Mouse (Mus musculus): ENCODE data around the gene Gripap1.
A peak's percentile ranks its signal among the peaks of the same experiment; 100 is the strongest.
"Not testable (repeated sequence)": the region's sequence is repeated elsewhere in the genome, so short reads cannot be mapped to it uniquely, and the experiment has no call there.

Gene Gripap1

GRCm38 (mm10) chrX:7789542-7790136, at the start of gene Gripap1:
Gene Gripap1 (plus strand): TSS chrX:7789765.
- DNase-seq (ENCODE audit: low read depth, low spot score): peak; percentile 92

DNA sequence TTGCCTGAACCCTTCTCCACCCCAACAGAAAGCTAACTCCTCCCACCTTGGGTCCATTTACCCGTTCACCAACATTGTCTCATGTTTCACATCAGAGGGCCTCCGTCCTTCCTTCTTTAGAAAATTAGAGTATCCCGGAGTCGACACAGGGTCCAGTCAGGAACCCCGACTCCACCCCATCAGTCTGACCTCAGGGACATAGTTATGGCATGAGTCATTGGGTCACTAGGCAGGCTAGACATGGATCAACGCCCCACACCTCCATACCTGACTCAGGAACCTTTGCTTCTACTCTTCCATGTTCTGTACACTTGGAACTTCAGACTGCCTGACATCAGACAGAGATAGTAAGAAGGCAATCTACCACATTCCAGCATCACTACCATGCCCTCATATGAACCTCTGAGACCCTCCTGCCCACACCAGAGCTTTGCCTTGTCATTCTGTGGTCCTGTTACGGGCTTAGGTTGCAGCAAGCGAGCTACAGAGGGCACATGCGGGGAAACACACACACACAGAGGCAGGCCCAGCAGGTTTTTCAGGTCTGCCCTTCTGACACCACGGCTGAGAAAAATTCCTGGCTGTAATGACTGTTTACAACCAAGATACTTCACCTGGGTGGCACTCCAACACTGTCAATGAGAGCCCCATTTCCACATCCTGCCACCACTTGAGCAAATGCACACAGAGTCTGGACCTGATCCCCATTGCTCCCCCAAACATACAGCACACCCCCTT, 49.3 kb upstream of the Gripap1 start:
- peak; percentile 47 for DNase-seq (ENCODE audit: low read depth, low spot score)

DNA sequence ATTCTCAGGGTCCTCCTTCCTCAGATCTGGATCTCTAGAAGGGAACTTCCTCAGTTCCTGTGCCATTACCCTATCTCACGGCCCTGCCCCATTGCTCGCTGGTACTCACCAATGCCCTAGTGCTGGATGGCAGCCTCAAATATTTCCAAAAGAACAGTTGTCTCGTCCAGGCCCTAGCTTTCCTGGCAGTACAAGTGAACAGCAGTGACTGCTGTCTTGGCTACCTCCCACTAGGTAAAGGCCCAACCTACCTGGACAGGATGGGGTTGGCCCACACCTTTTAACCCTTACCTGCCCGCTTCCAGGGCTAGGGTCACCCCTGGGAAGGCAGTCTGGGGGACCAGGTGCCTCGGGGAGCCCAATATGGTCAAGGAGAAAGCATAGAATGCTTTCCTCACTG, 48.5 kb upstream of the Gripap1 start:
- no peak for DNase-seq (ENCODE audit: low read depth, low spot score)

- DNase-seq (ENCODE audit: low read depth, low spot score): peak; percentile 56
These were observed 46.1 kb upstream of the Gripap1 start for GRCm38 (mm10) chrX:7743470-7743869.

DNA sequence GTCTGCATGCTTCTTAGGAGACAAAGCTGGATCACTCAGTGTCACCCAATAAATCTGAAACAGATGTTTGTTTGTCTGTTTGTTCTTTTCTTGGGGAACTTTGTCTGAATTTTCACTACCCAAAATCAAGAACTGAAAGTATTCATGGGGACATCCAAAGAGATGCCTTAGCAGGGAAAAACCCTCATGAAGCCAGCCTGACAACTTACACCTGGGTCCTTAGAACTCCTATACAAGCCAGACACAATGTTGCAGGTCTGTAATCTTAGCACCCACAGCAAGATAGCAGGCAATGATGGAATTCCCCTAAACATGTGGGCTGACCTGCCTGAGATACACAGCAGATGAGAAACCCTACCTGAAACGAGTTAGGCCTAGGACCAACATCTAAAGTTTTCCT, 44.6 kb upstream of the Gripap1 start:
- no peak for DNase-seq (ENCODE audit: low read depth, low spot score)

GRCm38 (mm10) chrX:7745429-7745828, 44.1 kb upstream of the Gripap1 start:
- DNase-seq (ENCODE audit: low read depth, low spot score): no peak

GRCm38 (mm10) chrX:7750432-7751116, 39.0 kb upstream of the Gripap1 start, which contains the start of gene Ccdc120:
Gene Ccdc120 (minus strand): TSS chrX:7750905.
- DNase-seq (ENCODE audit: low read depth, low spot score): peak; percentile 95

- not testable (repeated sequence) for DNase-seq (ENCODE audit: low read depth, low spot score)
These were observed 35.9 kb upstream of the Gripap1 start for GRCm38 (mm10) chrX:7753627-7754026.

- peak; percentile 96 for DNase-seq (ENCODE audit: low read depth, low spot score)
These were observed 27.2 kb upstream of the Gripap1 start, which contains the start of gene Tfe3 for GRCm38 (mm10) chrX:7762137-7762920. Gene Tfe3 (plus strand): TSS chrX:7762560.

DNA sequence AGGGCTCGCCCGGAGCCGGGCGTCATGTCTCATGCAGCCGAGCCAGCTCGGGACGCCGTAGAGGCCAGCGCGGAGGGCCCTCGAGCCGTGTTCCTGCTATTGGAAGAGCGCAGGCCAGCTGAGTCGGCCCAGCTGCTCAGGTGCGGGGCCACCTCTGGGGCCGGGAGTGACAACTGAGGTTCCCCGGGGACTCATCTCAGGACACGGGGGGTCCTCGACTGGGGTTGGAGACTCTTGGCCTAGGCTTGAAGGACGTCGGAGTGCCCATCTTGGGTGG, 26.7 kb upstream of the Gripap1 start:
- no peak for DNase-seq (ENCODE audit: low read depth, low spot score)

DNA sequence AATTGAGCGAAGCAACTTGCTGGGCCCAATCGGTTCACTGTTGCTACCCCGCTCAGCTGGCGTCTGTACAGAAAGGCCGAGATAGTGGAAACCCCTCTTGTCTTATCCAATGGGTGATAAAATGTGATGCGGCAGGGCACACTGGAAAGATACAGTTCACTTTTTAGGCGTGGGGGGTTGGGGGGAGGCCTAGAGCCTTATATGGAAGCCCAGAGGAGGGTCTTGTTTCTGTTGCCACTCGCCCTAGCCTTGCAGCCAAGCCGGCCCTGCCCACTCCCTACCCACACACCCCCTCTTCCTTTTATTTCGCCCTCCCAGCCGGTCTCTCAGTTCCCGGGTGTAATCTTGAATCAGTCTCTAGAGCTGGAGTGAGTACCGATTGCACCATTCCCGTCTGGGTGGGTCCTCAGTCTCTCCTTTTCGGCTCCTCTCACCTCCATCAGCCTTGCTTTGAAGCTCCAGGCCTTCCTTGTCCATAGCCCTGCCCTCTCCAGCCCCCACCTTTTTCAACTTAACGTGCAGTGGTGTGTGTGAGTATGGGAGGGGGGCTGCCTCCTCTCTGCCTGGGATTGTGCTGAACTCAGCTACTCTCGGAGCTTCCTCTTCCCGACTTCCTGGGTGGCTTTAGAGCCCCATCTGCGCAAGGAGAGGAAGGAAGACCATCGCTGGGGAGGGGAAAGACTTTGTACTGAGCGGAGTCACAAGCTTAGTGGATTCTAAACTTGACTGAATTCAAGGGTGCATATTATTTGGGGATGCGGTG, 25.8 kb upstream of the Gripap1 start:
- peak; percentile 69 for DNase-seq (ENCODE audit: low read depth, low spot score)

GRCm38 (mm10) chrX:7764657-7765280, 24.8 kb upstream of the Gripap1 start:
- peak; percentile 95 for DNase-seq (ENCODE audit: low read depth, low spot score)

DNA sequence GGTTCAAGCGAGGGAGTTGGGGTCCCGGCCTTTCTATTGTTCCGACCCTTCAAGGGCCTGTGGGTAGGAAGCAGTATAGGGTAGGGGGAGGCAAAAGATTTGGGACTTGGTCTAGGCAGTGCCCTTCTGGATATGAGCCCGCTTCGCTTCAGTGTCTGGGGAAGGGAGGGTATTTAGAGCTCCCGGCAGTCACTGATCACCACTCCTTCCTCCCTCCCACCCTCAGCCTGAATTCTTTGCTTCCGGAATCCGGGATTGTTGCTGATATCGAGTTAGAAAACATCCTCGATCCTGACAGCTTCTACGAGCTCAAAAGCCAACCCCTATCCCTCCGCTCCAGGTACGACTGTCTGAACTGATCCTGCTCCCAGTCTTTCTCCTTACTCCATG, 24.3 kb upstream of the Gripap1 start:
- peak; percentile 80 for DNase-seq (ENCODE audit: low read depth, low spot score)

GRCm38 (mm10) chrX:7765764-7766163, 23.8 kb upstream of the Gripap1 start:
- DNase-seq (ENCODE audit: low read depth, low spot score): peak; percentile 98

DNA sequence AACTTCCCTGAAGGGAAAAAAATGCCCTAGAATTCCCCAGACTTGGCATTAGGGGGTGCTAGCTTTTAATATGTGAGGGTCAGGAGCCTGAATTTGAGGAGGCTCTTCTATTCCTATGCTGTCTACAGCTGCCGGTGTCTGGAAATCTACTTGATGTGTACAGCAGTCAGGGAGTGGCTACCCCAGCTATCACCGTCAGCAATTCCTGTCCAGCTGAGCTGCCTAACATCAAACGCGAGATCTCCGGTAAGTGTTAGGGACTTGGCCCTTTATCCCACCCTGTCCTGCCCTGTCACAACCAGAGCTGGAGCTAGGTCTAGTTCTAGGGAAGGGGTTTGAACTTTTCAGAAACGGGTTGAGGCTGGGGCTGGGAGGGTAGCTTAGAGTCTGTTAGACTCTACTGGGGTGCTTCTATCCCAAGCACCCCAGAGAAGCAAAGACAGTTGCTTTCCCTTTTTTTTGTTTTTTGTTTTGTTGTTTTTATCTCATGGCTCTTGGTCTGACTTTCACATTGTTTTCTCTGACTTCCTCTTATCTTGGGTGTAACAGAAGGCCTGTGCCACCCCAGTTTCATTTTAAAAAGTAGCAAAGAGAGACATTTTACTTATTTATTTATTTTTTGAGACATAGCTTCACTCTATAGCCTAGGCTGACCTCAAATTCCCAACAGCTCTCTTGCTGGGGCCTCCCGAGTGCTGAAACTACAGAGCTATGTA, 20.1 kb upstream of the Gripap1 start:
- DNase-seq (ENCODE audit: low read depth, low spot score): no peak

DNA sequence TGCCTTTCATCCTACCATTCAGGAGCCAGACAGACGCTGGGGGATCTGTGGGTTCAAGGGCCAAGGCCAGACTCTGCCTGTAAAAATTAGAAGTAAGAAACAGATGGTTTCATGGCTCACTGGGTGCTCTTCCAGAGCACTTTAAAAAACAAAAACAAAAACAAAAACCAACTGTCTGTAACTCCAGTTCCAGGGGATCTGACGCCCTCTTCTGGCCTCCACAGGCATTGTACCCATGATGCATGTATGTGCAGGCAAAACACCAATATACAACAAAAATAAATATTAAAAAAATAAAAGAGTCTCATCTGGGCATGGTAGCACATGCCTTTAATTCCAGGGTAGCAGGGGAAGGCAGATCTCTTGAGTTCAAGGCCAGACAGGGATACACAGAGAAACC, 16.8 kb upstream of the Gripap1 start:
- DNase-seq (ENCODE audit: low read depth, low spot score): no peak

GRCm38 (mm10) chrX:7775501-7776205, 13.9 kb upstream of the Gripap1 start:
- DNase-seq (ENCODE audit: low read depth, low spot score): peak; percentile 67

DNA sequence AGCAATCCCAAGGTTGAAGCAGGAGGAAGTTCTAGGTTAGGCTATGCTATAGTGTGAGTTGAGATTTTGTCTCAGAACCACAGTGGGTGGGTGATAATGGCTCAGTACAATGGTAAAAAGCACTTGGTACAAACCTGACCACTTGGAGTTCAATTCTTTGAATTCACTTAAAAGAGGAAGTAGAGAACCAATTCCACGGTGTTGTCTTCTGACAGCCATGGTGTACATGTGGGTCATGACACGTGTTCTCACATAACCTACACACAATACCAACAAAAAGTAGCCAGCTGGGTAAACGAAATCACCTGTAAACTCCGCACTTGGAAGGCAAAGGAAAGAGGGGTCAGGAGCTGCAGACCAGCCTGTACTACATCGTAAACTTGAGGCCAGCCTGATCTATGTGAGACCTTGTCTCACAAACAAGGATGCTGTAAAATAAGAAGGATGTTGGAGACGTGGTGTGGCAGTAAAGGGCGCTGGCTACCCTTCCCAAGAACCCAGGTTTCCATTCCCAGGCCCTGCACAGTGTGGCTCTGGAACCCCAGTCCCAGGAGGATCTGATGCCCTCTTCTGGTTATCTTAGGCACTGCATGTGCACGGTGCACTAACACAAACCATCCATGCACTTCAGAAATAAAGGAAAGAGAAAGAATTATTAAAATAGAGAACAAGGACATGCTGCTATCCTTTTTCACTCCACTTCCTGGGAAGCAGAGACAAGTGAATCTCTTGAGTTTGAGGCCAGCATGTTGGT, 13.1 kb upstream of the Gripap1 start:
- peak; percentile 62 for DNase-seq (ENCODE audit: low read depth, low spot score)

Measured in R1 (cell line).